Mouse (Mus musculus) heart, postnatal 36 days (tissue): ENCODE results near the gene A3galt2. TPM values are rescaled to one million over a fixed set of nuclear protein-coding genes. Genes with fewer than 3 reads are reported as not detected.

Experiments
- total RNA-seq, 2 experiments: library from RNA; stranded (reverse); gene quantifications; 2 replicates each; pipeline ENCODE4 v1.2.3; 2021

The A3galt2 gene
- total RNA-seq, 2 experiments from 2014 or later, result 0.08 TPM; not detected in 1

Other genes starting within 250 kb of the A3galt2 start
- 1 to 10 TPM; 4.0 to 5.6 TPM for gene Zscan20, start 145.3 kb upstream of the A3galt2 start, total RNA-seq
- under 1 TPM; 0.11 to 0.56 TPM for gene Tlr12, start 136.7 kb upstream of the A3galt2 start, total RNA-seq
- gene Phc2, start 100.7 kb upstream of the A3galt2 start, total RNA-seq, result 10 to 100 TPM; 32.2 to 45.7 TPM
- gene Zfp362, start 50.7 kb downstream of the A3galt2 start, total RNA-seq, result 10 to 100 TPM; 12.5 to 14.3 TPM
- 1 to 10 TPM; 1.5 to 2.1 TPM for gene Trim62, start 128.2 kb downstream of the A3galt2 start, total RNA-seq
- 1 to 10 TPM; 2.4 to 3.0 TPM for gene Azin2, start 207.1 kb downstream of the A3galt2 start, total RNA-seq
- gene Ak2, start 236.6 kb downstream of the A3galt2 start, total RNA-seq, result 10 to 100 TPM; 67.6 to 71.0 TPM